Mouse (Mus musculus): ENCODE results near the gene Sirpb1c.
"Not testable (repeated sequence)": the region's sequence is repeated elsewhere in the genome, so short reads cannot be mapped to it uniquely, and the experiment has no call there.

The Sirpb1c gene

GRCm38 (mm10) chr3:15848280-15848679 is at the start of gene Sirpb1c:
Gene Sirpb1c, minus strand, starts transcription at chr3:15848528.
- not testable (repeated sequence) for DNase-seq (ENCODE audit: low spot score)

GRCm38 (mm10) chr3:15886380-15886779 is 38.1 kb upstream of the Sirpb1c start:
- DNase-seq (ENCODE audit: low spot score), result no peak

GRCm38 (mm10) chr3:15855773-15856172 is 7.4 kb upstream of the Sirpb1c start:
- not testable (repeated sequence) for DNase-seq (ENCODE audit: low spot score)

GRCm38 (mm10) chr3:15849922-15850321 is 1.6 kb upstream of the Sirpb1c start:
- no peak for DNase-seq (ENCODE audit: low spot score)

GRCm38 (mm10) chr3:15847332-15848047 is 838 bp downstream of the Sirpb1c start:
- no peak for DNase-seq (ENCODE audit: low spot score)

- DNase-seq (ENCODE audit: low spot score), result not testable (repeated sequence)
Observed at GRCm38 (mm10) chr3:15773642-15774041, 74.7 kb downstream of the Sirpb1c start.

Data from embryo, embryonic 10 days (tissue).